Comparison of ENCODE assay signal across 20 mouse cellular contexts in genomic region chr12:82802711-82803110, GRCm38 (mm10).
"Had no signal": no experiment of that assay in that cellular context is flagged by ENCODE, and none has a peak within 500 bp of the region (broad histone marks: within the 10 kb centered on the region; RNA-seq: fewer than 3 reads in every experiment).

No protein-coding gene starts in this region.

- H3K4me2 ChIP-seq: limb, embryonic 12.5 days; limb, embryonic 15.5 days; liver, embryonic 11.5 days; lung, embryonic 14.5 days; neural tube, embryonic 13.5 days had no signal

- H3K4me1 ChIP-seq: limb, embryonic 12.5 days; limb, embryonic 15.5 days; neural tube, embryonic 13.5 days had no signal

- DNase-seq: kidney, adult 2 months; layer of hippocampus, adult 9-11 months; left cerebral cortex, postnatal 4 days; liver, postnatal 0 days; lung, embryonic 14.5 days; retina, postnatal 1 day; right cerebral cortex, postnatal 25 days; thymus, adult 18-20 months; thymus, postnatal 36 days had no signal

- H3K27me3 ChIP-seq: limb, embryonic 12.5 days; limb, embryonic 15.5 days; neural tube, embryonic 13.5 days had no signal

- H3K4me3 ChIP-seq: layer of hippocampus, adult 2 months; limb, embryonic 12.5 days; limb, embryonic 15.5 days; myocyte; neural tube, embryonic 13.5 days had no signal

- H3K27ac ChIP-seq: kidney, postnatal 0 days; layer of hippocampus, adult 2 months; limb, embryonic 12.5 days; limb, embryonic 15.5 days; liver, embryonic 14.5 days; macrophage; neural tube, embryonic 13.5 days had no signal

- H3K36me3 ChIP-seq: limb, embryonic 12.5 days; limb, embryonic 15.5 days; neural tube, embryonic 13.5 days had no signal

- H3K9me3 ChIP-seq: limb, embryonic 12.5 days; limb, embryonic 15.5 days; neural tube, embryonic 13.5 days had no signal

- ATAC-seq: liver, postnatal 0 days; lung, postnatal 0 days; midbrain, embryonic 16.5 days had no signal

- H3K9ac ChIP-seq: limb, embryonic 12.5 days; limb, embryonic 15.5 days; liver, embryonic 14.5 days; liver, postnatal 0 days; lung, embryonic 14.5 days; neural tube, embryonic 13.5 days had no signal
